Mouse (Mus musculus): Measurements from ENCODE around the gene Pigz. TPM values are rescaled to one million over a fixed set of nuclear protein-coding genes. Genes with fewer than 3 reads are reported as not detected.

Pigz gene
- polyA plus RNA-seq, 1 experiment from 2014 or later = 0.75 TPM

Small RNA genes lying within 50 kb of the gene (microRNA-seq; reads per million reads assigned to microRNA genes)
- gene Gm26269 (ENCODE audit: borderline number of aligned reads) = not detected

Other genes starting within 250 kb of the Pigz start
- 0.33 and 0.35 TPM in 2 replicates for gene Meltf, start 55.0 kb upstream of the Pigz start, polyA plus RNA-seq (2014; fragmentation: Nextera tagmentation; extraction: Ambion mirVana)
- gene 0610012G03Rik, start 14.6 kb downstream of the Pigz start, polyA plus RNA-seq (2014; fragmentation: Nextera tagmentation; extraction: Ambion mirVana) = 86.1 and 93.7 TPM in 2 replicates
- 93.0 and 93.5 TPM in 2 replicates for gene Ncbp2, start 14.7 kb downstream of the Pigz start, polyA plus RNA-seq (2014; fragmentation: Nextera tagmentation; extraction: Ambion mirVana)
- 13.0 and 13.1 TPM in 2 replicates for gene Senp5, start 69.4 kb downstream of the Pigz start, polyA plus RNA-seq (2014; fragmentation: Nextera tagmentation; extraction: Ambion mirVana)
- gene Pak2, start 145.5 kb downstream of the Pigz start, polyA plus RNA-seq (2014; fragmentation: Nextera tagmentation; extraction: Ambion mirVana) = 30.0 and 32.9 TPM in 2 replicates
- 57.1 and 63.0 TPM in 2 replicates for gene Pigx, start 165.9 kb downstream of the Pigz start, polyA plus RNA-seq (2014; fragmentation: Nextera tagmentation; extraction: Ambion mirVana)
- gene Cep19, start 165.9 kb downstream of the Pigz start, polyA plus RNA-seq (2014; fragmentation: Nextera tagmentation; extraction: Ambion mirVana) = 14.3 and 14.7 TPM in 2 replicates
- 34.4 and 35.4 TPM in 2 replicates for gene Nrros, start 231.7 kb downstream of the Pigz start, polyA plus RNA-seq (2014; fragmentation: Nextera tagmentation; extraction: Ambion mirVana)
- 0.62 and 1.2 TPM in 2 replicates for gene Bex6, start 246.0 kb downstream of the Pigz start, polyA plus RNA-seq (2014; fragmentation: Nextera tagmentation; extraction: Ambion mirVana)